Mouse (Mus musculus): ENCODE data around the gene Gucy2f.
"Not testable (repeated sequence)": the region's sequence is repeated elsewhere in the genome, so short reads cannot be mapped to it uniquely, and the experiment has no call there.

Gene Gucy2f

DNA sequence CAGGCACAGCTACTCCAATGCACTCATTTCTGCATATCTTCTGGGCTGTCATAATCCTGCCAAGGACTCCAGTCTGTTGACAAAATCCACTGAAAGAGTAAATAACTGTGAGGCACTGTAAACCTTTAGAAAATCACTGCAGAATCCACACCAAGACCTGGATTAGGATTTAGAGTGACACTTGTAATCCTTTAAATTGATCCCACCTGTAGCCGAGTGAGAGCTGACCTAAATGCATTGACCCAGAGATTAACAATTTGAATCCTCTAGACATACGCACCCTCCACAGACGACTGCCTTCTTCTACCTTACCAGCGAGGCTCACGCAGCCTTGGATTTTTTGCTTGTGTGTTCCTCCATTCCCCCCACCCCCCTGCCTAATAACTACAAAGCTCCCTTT is at the start of gene Gucy2f:
Gene Gucy2f, minus strand, starts transcription at position 101 of the 400 bp plus-strand sequence.
- DNase-seq (ENCODE audit: low spot score): no peak

DNA sequence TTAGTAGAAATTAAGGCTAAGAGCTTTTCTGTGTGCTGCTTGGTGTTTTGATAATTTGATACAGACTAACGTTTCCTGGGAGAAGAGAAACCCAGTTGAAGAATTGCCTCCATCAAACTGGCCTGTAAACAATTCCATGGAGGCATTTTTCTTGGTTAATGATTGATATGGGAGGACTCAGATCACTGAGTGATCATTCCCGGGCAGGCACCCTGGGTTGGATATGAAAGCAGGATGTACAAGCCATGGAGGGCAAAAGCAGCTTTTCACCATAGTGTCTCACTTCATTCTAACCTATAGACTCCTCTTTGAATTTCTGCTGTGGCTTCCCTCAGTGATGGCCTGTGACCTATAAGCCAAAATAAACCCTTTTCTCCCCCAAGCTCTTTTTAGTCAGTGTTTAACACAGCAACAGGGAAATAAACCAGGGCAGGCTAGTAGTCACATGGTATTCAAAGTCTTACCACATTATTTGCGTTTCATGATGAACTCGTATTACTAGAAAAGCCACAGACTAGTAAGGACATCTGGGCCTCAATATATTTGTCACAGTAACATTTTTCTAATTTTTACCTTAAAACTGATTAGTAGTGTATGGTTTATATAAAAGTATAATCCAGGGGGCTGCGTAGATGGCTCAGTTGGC is 49.1 kb upstream of the Gucy2f start:
- DNase-seq (ENCODE audit: low spot score): no peak

DNA sequence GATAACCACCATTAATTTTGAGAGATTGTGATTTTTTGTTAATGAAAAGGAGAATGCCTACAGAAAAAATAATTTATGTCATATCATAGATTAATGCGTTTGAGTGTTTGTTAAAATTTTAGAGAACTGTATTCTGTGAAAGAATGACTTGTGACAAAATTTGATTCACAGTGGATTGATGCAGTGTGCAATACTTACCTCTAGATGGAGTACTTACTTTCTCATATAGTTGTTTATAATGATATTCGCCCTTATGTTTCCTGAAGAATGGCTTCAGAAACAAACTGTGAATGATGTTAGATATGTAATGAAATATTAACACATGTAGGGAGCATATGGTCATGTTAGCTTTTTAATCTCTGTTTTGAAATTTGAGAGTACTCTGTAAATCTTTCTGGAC is 40.4 kb upstream of the Gucy2f start:
- DNase-seq (ENCODE audit: low spot score): no peak

DNA sequence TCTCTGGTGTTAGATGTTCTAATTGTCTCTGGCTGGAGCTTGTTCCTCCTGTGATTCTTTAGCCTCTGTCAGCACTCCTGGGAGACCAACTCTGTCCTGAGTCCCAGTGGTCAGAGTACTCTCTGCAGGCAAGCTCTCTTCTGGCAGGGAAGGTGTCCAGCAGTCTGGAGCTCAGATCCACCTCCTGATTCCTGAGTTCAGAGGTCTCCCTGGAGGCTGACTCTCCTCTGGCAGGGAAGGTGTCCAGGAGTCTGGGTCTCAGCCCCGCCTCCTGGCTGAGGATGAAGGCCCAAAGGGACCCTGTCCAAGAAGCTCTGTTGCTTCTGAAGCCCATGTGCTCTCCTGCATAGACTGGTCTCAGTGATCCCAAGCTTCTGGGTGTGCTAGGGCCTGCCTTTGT is 39.4 kb upstream of the Gucy2f start:
- DNase-seq (ENCODE audit: low spot score): not testable (repeated sequence)

DNA sequence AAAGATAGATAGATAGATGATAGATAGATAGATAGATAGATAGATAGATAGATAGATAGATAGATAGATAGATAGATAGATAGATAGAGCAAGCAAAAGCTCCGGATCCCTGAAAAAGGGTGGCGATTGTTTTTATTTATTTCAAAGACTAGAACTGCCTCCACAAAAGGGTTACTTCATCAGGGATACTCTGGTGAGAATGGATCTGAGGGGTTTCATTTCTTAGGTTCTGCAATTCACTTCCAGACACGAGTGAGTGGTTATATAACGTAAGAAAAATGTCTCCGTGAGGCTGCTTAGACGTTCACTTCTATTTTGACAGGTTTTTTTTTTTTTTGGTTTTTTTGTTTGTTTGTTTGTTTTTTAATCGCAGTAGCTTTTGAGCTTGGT is 32.0 kb upstream of the Gucy2f start:
- no peak for DNase-seq (ENCODE audit: low spot score)

DNA sequence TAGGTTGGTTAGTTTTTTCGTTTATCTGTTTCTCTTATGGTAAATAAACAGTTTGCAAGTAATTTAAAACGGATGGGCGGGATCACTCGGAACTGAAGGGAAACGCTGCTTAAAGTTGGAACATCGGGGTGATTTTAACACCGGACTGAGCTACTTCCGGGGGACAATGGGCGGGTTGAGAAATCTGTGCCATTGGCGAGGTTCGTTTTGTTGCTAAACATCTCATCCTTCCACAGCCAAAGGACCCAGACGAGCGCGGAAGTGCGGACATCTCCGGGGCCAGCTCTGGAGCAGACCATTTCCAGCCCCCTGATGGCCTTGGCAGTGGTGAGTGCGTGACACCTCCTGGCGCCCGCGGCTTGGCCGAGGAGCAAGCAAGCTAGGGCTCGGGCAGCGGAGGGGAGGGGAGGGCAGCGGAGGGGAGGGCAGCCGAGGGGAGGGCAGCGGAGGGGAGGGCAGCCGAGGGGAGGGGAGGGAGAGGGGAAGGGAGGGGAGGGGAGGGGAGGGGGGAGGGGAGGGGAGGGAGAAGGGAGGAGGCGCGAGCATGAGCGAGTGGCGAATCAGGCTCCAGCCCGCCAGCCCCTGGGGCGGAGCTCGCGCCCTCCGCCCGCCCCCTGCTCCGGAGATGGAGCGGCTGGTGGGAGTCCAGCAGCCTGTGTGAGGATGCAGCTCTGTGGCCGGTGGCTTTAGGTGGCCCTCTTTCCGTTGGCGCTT is 31.5 kb upstream of the Gucy2f start:
- peak; percentile 63 for DNase-seq (ENCODE audit: low spot score)

DNA sequence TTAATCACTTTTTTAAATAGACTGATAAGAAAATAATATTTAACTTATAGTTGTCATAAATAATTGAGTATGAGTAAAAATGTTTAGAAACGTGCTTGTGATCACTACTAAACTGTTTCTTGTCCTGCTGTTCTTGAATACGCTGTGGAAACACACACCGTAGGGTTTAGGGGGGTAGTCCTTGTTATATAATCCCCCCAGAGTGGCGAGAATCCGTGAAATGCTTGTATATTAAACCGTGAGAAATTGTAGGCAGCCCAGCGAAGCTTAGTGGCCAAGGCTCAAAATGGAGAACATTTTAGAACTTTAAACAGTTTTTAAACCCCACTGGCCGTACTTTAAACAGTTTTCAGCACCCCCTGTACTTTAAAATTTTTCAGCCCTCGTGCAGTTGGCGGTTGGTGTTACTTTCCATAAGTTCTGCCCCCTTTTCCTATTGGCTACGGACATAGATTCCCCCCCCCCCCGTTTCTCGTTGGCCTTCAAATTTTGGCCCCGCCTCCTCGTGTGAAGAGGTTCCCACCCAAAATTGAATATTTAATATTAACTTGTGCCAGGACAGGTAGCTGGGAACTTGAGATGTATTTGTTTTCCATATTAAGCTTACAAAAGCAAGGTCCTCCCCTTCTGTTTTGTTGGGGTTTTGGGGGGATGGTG is 30.8 kb upstream of the Gucy2f start:
- DNase-seq (ENCODE audit: low spot score): peak; percentile 36

DNA sequence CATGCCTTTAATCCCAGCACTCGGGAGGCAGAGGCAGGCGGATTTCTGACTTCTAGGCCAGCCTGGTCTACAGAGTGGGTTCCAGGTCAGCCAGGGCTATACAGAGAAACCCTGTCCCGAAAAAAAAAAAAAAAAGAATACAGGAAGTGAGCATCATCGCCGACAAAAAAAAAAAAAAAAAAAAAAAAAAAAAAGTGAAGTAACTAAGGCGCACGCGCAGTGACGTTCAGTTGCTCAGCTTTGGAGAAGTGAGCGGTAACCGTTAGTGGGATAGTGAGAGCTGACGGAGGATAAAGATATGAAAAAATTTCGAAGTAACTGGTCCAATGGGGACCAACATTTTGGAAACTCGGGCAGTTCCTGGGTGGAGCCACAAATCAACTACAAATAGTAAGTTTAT is 29.8 kb upstream of the Gucy2f start, which contains the start of gene Nxt2:
Gene Nxt2, plus strand, starts transcription at position 229 of the 400 bp plus-strand sequence.
- no peak for DNase-seq (ENCODE audit: low spot score)

DNA sequence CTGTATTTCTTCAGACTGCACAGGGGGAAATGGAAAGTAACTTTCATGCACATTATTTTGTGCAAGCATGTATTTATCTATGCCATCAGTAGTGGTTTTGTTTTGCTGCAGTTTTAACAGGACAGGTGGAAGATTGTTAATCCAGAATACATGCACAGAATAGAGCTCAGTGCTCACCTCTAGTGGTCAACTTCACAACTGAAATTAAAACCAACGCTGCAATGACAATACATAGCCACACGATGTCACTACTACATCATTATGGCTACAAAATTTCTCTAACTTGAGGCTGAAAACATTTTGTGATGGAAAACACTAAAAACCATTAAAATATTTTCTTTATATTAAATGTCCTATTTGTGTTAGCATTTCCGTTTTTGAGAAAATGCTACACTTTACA is 3.6 kb upstream of the Gucy2f start:
- peak; percentile 4 for DNase-seq (ENCODE audit: low spot score)

DNA sequence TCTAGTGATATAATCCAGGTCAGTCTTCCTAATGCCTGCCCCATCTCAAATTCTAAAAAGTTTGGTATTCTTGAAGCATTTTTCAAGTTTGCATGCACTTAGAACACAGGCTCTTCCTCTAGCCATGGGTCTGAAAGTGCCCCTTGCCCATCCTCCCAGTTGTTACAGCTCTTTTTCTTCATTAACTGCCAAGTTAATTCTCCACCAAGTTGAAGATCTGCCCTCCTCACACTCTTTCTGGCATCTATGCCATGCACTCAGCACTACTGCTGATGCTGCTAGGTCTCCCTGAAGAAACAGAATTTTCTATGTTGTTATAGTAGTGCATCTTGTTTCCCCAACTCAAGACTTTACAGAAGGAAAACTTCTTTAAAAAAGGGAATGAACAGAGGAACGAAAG is 1.2 kb downstream of the Gucy2f start:
- no peak for DNase-seq (ENCODE audit: low spot score)

DNA sequence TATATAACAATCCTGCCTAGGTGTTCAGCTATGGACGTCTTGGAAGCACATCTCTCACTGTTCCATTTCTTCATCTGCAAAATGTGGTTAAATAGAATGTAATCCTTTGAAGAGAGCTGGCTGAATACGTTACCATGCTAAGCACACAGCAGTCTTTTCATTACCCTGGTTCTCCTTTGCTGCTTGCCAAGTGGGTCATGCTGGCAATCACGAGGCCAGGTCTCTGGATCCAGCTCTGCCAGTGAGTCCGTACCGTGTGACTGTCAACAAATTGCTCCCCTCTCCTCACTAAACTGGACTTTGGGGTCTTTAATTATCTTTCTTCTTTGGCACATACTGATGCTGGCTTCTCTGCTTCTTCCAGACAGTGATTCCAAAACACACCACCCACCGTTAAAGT is 2.3 kb downstream of the Gucy2f start:
- no peak for DNase-seq (ENCODE audit: low spot score)

DNA sequence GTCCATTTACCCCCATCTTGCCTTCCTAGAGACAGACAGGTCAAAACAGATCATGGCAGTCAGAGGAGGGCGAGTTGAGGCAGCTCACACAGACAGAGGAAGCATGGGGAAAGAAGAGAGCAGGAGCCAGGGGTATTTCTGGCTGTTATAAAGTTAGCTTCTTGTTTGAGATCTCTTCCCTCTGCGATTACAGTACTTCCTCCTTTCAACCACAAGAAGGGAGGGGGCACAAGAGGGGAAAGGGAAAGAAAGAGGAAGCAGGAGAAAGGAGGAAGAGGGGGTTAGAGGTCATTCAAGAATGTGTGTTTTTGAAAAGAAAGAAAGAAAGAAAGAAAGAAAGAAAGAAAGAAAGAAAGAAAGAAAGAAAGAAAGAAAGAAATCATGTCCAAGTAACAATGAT is 6.4 kb downstream of the Gucy2f start:
- no peak for DNase-seq (ENCODE audit: low spot score)

DNA sequence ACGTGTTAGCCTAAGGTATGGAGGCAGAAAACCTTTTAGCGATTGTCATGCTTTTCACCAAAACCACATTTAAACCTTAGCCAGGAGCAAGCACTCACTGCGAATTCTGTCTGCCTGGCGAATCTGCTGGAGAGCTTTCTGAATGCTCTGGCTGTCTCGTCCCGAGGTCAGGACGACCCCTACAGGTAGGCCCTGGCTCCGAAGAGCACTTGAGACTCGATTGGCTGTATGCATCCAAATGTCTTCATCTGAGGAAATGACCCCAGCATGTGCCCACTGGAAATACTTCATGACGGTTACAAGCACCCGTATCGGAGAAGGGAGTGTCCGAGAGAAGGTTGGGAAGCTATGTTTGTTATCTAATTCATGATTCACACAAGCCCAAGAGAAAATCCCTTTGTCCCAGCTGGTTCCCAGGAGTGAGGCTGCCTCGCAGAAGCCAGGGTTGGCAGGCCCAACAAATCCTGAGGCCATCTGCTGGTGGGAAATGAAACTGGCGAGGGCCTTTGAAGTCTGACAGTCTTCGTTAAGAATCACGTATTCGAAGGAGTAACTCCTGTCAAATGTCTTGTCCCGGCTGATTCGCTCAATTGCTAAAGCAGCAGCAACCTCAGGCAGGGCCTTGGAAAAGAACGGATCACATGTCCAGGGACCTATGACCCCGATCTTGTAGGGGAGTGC is 7.6 kb downstream of the Gucy2f start:
- peak; percentile 6 for DNase-seq (ENCODE audit: low spot score)

DNA sequence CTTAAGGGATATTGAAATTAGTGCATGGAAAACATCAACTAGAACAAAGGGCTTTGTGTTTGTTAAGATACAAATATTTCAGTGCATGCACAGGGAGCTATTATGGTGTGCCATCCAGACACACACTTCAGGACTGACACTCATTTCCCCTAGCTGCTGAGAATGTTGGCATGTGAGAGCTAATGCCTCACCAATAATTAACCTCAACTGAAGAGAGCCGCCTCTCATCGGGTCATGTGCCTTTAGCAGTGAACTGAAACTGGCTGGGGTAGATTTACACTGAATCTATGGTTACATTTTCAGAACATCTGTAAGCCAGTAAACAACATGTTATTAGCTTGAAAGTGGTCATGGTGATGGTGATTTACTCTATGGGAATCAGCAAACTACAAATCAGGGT is 14.7 kb downstream of the Gucy2f start:
- DNase-seq (ENCODE audit: low spot score): no peak

DNA sequence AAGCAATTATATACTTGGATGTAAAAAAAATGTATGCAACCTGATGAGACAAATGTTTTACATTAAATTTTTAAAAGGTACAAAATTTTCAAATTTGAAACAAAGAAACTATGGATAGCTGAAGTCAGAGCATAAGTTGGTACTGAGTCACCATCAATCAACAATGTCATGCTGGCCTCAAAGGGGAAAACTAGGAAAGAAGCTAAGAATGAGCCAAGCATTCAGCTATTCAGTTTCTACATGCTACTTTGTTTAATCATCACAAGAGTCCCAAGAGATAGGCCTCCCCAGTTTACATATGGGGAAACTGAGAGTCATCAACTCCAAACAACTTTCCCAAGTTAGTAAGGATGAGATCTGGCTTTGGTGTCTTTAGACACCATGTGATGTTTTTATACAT is 19.8 kb downstream of the Gucy2f start:
- no peak for DNase-seq (ENCODE audit: low spot score)

DNA sequence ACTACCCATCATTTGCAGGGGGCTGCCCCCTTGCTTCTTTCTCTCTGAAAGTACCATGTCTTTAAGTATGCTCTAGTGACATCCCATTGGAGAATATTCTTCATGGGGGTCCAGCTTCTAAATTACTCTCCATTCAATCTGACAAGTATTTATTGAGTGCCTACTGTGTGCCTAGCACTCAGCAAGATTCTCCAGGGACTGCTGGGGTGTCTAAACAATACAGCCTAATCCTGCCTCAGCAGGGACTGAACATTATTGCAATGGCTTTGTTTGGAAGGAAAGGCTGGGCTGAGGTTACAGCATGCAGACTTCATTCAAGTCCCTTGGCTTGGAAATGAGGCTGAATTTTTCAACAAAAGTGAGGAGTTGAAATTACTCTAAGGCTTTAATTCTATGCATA is 81.0 kb downstream of the Gucy2f start:
- no peak for DNase-seq (ENCODE audit: low spot score)

DNA sequence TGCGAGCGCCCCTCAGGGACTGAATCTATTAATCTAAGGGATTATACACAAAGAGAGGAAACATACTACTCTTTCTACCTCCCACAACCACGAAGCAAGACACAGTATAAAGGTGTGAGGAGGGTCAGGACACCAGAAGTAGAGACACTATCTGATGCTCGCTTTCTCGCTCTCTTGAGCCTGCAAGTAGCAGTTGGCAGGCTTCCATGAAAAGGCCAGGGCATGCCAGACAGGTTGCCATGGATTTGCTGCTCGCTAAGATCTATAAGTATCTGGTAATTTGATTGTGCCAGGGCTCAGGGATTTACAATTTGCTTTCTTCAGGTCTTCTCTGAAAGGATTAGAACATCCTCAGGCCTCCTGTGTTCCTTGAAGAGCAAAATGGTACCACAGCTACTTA is 85.5 kb downstream of the Gucy2f start:
- no peak for DNase-seq (ENCODE audit: low spot score)

DNA sequence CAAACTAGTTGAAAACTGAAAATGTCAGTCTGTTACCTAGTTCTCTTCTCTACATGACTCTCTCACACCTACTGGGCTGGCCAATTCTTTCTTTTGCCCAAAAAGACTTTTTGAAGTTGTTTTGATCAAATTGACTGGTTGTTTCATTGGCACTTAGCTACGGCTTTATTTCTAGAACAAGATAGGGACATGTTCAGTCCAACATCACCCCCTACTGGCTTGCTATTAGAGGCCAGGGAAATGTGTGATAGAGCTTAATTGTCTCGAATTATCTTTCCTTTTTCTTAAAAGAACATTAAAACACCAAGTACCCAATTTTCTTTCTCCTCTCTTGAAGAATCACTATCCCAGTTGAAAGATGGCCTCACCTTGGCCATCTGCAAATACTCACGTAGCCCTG is 99.8 kb downstream of the Gucy2f start:
- DNase-seq (ENCODE audit: low spot score): peak; percentile 23

DNA sequence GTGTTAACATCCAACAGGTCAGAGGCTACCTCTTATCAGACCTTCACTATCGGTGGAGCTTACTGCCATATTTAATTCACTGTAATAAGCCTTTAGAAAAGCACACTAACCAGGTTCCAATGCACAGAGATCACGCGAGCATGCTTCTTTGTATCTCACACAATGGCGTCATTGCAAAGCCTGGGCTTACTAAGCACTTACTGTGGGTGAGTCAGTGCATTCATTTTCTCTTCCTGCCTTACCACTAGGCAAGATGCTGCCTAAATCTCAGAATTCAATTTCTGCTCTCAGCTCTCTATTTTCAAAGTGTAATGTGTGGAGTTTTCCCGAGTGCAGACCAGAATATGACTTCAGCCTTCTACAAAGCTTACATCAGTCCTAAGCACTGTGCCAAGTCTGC is 101.2 kb downstream of the Gucy2f start:
- DNase-seq (ENCODE audit: low spot score): no peak

DNA sequence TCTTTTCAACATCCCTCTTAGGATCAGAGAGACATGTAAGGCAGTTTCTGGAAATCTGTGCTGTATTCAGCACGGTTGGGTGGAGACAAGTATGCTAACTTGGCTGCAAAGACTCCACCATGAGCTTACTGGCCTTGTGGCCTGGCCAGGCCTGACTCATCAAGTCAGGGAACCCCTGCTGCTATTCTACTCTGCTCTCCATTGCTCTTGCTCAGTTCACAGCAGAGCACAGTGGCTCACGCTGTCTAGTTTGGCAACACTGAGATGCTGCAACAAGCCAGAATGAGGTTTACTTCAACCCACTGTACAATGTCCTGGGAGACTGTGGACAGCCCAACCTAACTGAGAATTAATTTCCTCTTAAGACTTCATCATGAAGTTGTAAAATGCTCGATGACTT is 134.1 kb downstream of the Gucy2f start:
- DNase-seq (ENCODE audit: low spot score): no peak

Data from urinary bladder, postnatal 14 days (tissue).